Mouse (Mus musculus): ENCODE data around the gene Hat1.

- TF ChIP-seq POLR2A (IDR thresholded peaks at IDR 0.05; ENCODE audit: borderline replicate concordance, extremely low read depth, insufficient read depth, insufficient read length, poor library complexity, severe bottlenecking) (no peak), CTCF (IDR thresholded peaks at IDR 0.05; ENCODE audit: borderline replicate concordance, extremely low read depth, insufficient read depth, insufficient read length) (no peak)
Observed at GRCm38 (mm10) chr2:71453917-71454260, 65.1 kb downstream of the Hat1 start.

Measured in brain, embryonic 14.5 days (tissue).